Mouse (Mus musculus): Measurements from ENCODE around the gene Gpatch2l.
A peak's percentile ranks its signal among the peaks of the same experiment; 100 is the strongest.

GRCm38 (mm10) chr12:86241604-86242536 lies at the start of gene Gpatch2l:
- TF ChIP-seq POLR2A (IDR thresholded peaks at IDR 0.05; ENCODE audit: insufficient read depth, low read depth, low read length) (peak; percentile 79), CTCF (IDR thresholded peaks at IDR 0.05; ENCODE audit: insufficient read depth, low read depth, low read length) (no peak)
